Mouse (Mus musculus) adrenal gland, postnatal 10 days (tissue): ENCODE results near the gene Slc22a1. TPM values are rescaled to one million over a fixed set of nuclear protein-coding genes. Genes with fewer than 3 reads are reported as not detected.

Experiments used
- DNase-seq: peaks from one replicate; pipeline ENCODE4 v3.0.0; 2021; ENCODE audit warnings: mixed read lengths
- total RNA-seq, 2 experiments: library from RNA; stranded (reverse); gene quantifications; 2 replicates each; pipeline ENCODE4 v1.2.3; 2021

Slc22a1 gene
- total RNA-seq, 2 experiments from 2014 or later, result 10.1 to 24.6 TPM

DNA sequence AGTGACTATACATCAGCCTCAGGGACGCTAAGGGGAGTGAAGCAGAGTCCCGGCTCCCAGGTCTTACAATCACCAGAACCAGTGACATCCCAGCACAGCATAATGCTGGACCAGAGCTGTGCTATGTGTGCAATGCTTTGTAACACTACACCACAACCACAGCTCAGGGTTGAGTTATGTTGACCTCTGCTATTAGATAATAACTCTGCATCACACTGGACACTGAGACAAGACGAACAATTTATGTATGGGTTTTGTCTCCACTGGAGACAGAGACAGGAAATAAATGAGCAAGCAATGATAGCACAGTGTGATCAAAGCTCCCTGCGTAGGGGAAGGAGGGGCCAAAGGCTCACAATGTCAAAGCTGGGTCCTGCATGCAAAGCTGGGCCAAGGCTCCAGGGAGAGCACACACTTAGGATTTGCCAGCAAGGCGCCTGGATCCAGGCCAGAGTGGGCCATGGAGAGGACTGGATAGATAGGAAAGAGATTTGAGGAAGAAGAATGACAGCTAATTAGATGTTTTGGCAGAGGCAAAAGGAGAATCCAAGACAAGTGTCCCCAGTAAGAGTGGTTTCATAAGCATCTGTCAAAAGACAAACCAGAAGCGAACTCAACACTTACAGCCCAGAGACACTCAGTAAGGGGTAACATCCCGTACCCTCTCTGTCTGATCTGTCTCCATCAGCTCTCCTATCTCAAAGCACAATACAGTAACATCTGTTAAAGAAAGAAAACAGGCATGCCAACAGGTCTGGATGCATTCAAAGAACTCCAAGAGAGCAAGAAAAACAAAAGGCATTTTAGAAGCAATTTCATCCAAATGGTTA is 43.6 kb downstream of the Slc22a1 start:
- DNase-seq, result peak; percentile 78

DNA sequence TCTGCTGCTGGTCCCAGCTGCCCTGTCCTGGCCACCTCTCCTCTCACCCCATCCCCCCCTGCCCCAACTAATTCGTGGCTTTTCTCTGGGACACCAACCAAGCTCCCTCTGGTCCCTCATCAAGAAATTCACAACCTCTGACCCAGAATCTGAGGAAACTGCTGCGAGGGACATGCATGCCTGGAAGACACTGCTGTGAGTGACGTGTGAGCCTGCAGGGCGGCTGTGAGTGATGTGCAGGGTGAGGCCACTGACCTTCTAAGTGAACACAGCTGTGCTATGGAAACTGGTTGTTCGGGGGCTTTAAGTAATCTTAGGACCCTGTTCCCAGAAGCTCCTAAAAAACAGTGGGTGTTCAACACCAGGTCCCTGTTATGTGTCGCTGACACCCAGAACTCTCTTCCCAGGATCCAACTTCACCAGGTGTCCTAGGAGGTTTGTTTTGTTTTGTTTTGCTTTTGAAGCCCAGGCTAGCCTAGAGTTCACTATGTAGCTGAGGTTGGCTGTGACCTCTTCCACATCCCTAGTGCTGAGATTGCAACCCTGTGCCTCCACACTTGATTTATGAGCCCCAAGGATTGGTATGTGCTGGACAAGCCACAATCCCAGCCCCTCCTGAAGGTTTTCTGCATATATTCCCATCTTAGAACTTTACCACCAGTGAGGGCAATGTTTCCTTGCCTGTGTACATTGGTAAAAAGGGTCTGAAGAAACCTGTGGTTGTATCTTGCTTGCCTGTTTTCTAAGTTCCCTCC is 44.5 kb downstream of the Slc22a1 start:
- DNase-seq, result no peak

DNA sequence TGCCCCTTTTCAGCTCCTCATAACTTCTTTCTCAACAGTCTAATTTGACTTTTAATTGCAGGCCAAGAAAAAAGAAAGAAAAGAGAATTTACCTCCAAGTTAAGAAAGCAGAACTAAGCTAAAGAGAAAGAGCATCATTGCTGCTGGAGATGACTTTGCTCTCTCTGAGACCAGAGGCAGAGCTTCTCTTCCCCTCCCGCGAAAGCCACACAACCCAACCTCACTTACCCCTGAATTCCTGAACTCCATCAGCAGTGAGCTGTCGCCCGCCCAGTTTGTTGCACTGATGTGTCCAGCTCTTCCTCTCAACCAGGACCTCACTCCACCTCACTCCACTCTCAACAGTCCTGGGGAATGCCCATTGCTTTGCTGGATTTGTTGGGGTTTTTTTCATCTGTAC is 47.6 kb downstream of the Slc22a1 start:
- DNase-seq, result no peak

DNA sequence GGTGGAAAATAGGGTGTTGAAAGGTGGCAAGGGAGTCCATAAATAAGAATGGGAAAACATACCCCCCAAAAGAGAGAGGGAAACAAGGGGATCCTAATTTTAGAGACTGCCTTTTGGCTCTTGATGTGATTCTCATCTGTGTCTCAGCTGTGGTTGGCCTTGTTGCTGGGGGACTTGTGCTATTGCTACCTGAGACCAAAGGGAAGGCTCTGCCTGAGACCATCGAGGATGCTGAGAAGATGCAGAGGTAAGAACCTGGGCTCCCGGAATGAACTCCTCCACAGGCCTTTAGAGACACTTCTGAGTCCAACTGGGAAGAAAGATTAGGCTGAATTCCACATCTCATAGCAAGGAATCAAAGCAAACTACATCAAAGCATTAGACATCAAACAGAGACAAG is 56.0 kb downstream of the Slc22a1 start:
- no peak for DNase-seq

DNA sequence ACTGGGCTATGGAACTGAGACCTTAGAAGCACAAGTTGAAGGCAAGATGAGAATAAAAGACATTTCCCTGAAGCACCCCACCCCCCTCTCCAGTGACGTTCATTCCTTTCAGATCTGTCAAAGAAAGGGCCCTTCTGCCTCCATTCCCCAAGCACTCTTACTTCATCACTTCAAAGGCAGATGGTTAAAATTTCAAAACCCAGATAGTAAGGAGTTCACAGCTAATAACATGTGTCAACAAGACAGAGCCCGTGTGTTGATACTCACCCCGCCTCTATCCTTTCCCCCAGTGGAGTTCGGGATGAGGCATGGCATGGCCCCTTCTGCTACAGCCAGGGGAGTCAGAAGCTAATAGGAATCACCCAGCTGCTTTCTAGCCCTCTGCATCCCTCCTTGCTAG is 60.2 kb downstream of the Slc22a1 start:
- no peak for DNase-seq

DNA sequence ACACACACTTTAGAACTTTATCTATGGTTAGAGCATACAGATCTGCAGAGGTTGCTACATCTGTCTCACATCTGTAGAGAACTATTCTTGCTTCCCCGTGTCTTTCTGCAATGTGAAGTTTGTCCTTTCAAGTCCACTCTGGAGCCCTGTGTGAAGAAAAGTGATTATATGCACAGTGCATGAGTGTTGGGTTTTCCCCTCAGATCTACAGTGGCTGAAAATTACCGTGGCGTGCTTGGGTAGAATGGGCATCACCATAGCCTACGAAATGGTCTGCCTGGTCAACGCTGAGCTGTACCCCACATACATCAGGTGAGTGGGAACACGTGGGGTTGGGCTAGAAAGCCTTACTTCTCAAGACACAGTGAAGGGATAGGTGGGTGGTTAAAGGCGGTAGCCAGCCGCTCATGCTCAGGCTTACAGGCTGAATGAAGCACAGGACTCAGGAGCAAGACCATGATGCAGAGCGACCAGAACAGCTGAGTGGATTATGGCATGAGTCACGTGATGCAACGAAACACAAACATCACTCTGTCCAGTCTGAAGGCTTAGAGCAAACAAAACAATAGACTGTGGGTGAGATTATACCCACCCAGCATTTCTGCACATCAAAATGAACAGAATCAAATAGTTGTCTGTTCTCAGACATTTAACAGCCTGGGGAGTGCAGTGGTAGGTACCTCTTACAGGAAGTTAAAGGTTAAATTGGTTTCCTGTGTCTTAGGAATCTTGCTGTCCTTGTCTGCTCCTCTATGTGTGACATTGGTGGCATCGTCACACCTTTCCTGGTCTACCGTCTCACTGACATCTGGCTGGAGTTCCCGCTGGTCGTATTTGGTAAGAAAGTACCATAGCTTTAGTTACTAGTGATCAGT is 60.9 kb downstream of the Slc22a1 start:
- no peak for DNase-seq

DNA sequence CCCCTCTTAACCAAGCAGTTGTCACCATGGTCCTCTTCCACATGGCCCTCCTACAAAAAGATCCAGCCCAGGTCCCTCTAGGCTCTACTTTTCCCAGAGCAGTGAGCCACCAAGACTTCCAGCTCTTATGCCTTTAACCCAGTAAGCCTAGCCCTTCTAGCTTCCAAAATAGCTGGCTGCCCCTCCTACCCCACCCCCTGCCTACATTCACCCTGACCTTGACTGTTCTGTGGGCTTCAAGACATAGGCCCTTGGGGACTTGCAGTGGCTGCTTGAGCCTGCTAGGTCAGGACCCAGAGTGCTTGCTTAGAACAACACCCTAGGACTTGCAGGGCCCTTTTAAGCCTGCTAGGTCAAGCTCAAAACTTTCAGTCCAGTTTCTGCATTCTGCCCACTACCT is 68.4 kb downstream of the Slc22a1 start:
- DNase-seq, result peak; percentile 47

DNA sequence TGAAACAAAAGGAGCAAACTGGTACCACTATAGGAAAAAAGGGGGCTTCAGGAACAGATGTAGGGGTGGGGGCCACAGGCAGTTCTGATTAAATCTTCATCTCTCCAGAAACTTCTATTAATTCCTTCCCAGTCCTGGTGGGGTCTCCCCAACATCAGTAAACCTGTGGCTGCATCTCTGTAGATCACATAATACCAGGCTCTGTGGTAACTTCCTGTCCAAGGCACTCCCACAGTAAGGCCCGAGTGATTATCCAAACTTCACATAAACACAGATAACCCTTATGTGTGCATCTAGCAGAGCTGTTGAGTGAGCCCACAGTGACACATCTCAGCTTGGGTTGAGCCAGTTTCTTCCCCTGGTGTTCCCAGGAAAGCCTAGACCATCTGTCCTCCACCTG is 69.0 kb downstream of the Slc22a1 start:
- no peak for DNase-seq

Other genes starting within 250 kb of the Slc22a1 start
- gene Slc22a3, start 168.1 kb downstream of the Slc22a1 start, total RNA-seq, result 1 to 10 TPM; 7.6 to 10.0 TPM
- 1 to 10 TPM; 1.7 to 2.0 TPM for gene Slc22a2, start 91.7 kb downstream of the Slc22a1 start, total RNA-seq
- 10 to 100 TPM; 60.7 to 77.0 TPM for gene Igf2r, start 93.8 kb upstream of the Slc22a1 start, total RNA-seq
- gene Mas1, start 192.3 kb upstream of the Slc22a1 start, total RNA-seq, result under 1 TPM in 1 of 2 experiments, not detected in 1; 0.60 TPM
- gene Mrgprh, start 200.2 kb upstream of the Slc22a1 start, total RNA-seq, result under 1 TPM; 0.27 to 0.58 TPM
- gene Pnldc1, start 234.4 kb upstream of the Slc22a1 start, total RNA-seq, result 1 to 10 TPM; 2.2 to 2.8 TPM
- gene Tcp1, start 239.9 kb upstream of the Slc22a1 start, total RNA-seq, result 100 to 1,000 TPM; 235 to 266 TPM
- 100 to 1,000 TPM in 1 of 2 experiments, 10 to 100 TPM in 1; 87.0 to 122 TPM for gene Mrpl18, start 240.5 kb upstream of the Slc22a1 start, total RNA-seq